Mouse (Mus musculus) liver, adult (tissue): ENCODE data around the gene Hus1.

Source experiments
- GATA4 ChIP-seq: IDR thresholded peaks from 2 replicates; pipeline ENCODE4 v1.6.1; 2014; ENCODE audit warnings: mild to moderate bottlenecking, low read length; ENCODE audit not compliant: insufficient replicate concordance

Gene Hus1

GRCm38 (mm10) chr11:8948871-8949270, 62.1 kb downstream of the Hus1 start:
- no peak for TF ChIP-seq GATA4

GRCm38 (mm10) chr11:8944114-8944513, 66.9 kb downstream of the Hus1 start:
- TF ChIP-seq GATA4, result no peak
